Mouse (Mus musculus) ovary, adult 18-20 months (tissue): ENCODE data around the gene Trdmt1.

Experiments
- DNase-seq: peaks from one replicate; pipeline ENCODE4 v3.0.0; 2022; ENCODE audit warnings: low spot score, mixed read lengths

Trdmt1 gene

GRCm38 (mm10) chr2:13500298-13500999 lies 44.0 kb downstream of the Trdmt1 start:
- no peak for DNase-seq

GRCm38 (mm10) chr2:13499196-13499595 lies 45.3 kb downstream of the Trdmt1 start:
- DNase-seq, result no peak

- DNase-seq, result no peak
These were observed 48.4 kb downstream of the Trdmt1 start for GRCm38 (mm10) chr2:13496087-13496486.

GRCm38 (mm10) chr2:13492927-13493326 lies 51.5 kb downstream of the Trdmt1 start:
- DNase-seq, result no peak

GRCm38 (mm10) chr2:13491734-13492133 lies 52.7 kb downstream of the Trdmt1 start, which contains the start of gene Cubn:
Gene Cubn, minus strand, starts transcription at chr2:13491813.
- DNase-seq, result no peak

GRCm38 (mm10) chr2:13490480-13490879 lies 54.0 kb downstream of the Trdmt1 start:
- no peak for DNase-seq

GRCm38 (mm10) chr2:13486470-13486869 lies 58.0 kb downstream of the Trdmt1 start:
- DNase-seq, result no peak

GRCm38 (mm10) chr2:13484566-13484965 lies 59.9 kb downstream of the Trdmt1 start:
- DNase-seq, result no peak

GRCm38 (mm10) chr2:13480744-13481143 lies 63.7 kb downstream of the Trdmt1 start:
- DNase-seq, result no peak

GRCm38 (mm10) chr2:13479165-13479564 lies 65.3 kb downstream of the Trdmt1 start:
- no peak for DNase-seq

GRCm38 (mm10) chr2:13470108-13470507 lies 74.4 kb downstream of the Trdmt1 start:
- no peak for DNase-seq

- no peak for DNase-seq
These were observed 74.8 kb downstream of the Trdmt1 start for GRCm38 (mm10) chr2:13469641-13470040.

GRCm38 (mm10) chr2:13466685-13467084 lies 77.8 kb downstream of the Trdmt1 start:
- no peak for DNase-seq
